Mouse (Mus musculus) MEL (cell line): ENCODE results near the gene Usp53. TPM values are rescaled to one million over a fixed set of nuclear protein-coding genes. Genes with fewer than 3 reads are reported as not detected.

Experiments
- DNase-seq: peaks from one replicate; pipeline ENCODE4 v3.0.0; 2011; ENCODE audit warnings: low read depth, low spot score
- H3K27ac ChIP-seq: 2 replicates; pipeline ENCODE4 v1.5.1; 2012; ENCODE audit warnings: low read depth, mild to moderate bottlenecking, control low read depth, low read length, moderate library complexity; ENCODE audit not compliant: control insufficient read depth
- H3K27me3 ChIP-seq, 2 experiments: fragments of 150-350 bp in 1 of 2; sonication (generic) in 1 of 2; 2 replicates each; pipeline ENCODE4 v1.6.1; 2012; ENCODE audit warnings: low read length in 2 of 2, mild to moderate bottlenecking in 2 of 2, improper control_type of control experiment in 1 of 2, moderate library complexity in 1 of 2; ENCODE audit not compliant: insufficient read depth in 2 of 2, control insufficient read depth in 1 of 2
- H3K36me3 ChIP-seq, 2 experiments: 2 replicates each; pipeline ENCODE4 v1.6.1; 2012 to 2014; ENCODE audit warnings: low read length in 2 of 2, improper control_type of control experiment in 1 of 2, inconsistent platforms in 1 of 2, mild to moderate bottlenecking in 1 of 2; ENCODE audit not compliant: insufficient read depth in 2 of 2, control insufficient read depth in 1 of 2
- H3K4me1 ChIP-seq, 2 experiments: fragments of 150-350 bp in 1 of 2; sonication (generic) in 1 of 2; 2 replicates each; pipeline ENCODE4 v1.6.1; 2012; ENCODE audit warnings: low read length in 2 of 2, improper control_type of control experiment in 1 of 2, mild to moderate bottlenecking in 1 of 2; ENCODE audit not compliant: insufficient read depth in 2 of 2, control insufficient read depth in 1 of 2
- H3K4me3 ChIP-seq, 2 experiments: fragments of 150-350 bp in 1 of 2; sonication (generic) in 1 of 2; 2 replicates each; pipeline ENCODE4 v1.5.1; 2012; ENCODE audit warnings: low read depth in 2 of 2, low read length in 2 of 2, mild to moderate bottlenecking in 2 of 2, moderate library complexity in 2 of 2, control low read depth in 1 of 2, improper control_type of control experiment in 1 of 2; ENCODE audit not compliant: control insufficient read depth in 1 of 2, insufficient read depth in 1 of 2
- H3K79me2 ChIP-seq: 2 replicates; pipeline ENCODE4 v1.6.1; 2012; ENCODE audit warnings: mild to moderate bottlenecking, low read length, moderate library complexity; ENCODE audit not compliant: control insufficient read depth, poor library complexity, insufficient read depth
- H3K9ac ChIP-seq: 2 replicates; pipeline ENCODE4 v1.6.1; 2012; ENCODE audit warnings: low read depth, mild to moderate bottlenecking, control low read depth, low read length, moderate library complexity; ENCODE audit not compliant: control insufficient read depth, poor library complexity, severe bottlenecking
- H3K9me3 ChIP-seq: fragments of 150-350 bp; sonication (generic); replicated peaks from 2 replicates; pipeline ENCODE4 v1.6.1; 2012; ENCODE audit warnings: mild to moderate bottlenecking, low read length, improper control_type of control experiment, moderate library complexity; ENCODE audit not compliant: insufficient read depth
- BHLHE40 ChIP-seq: IDR thresholded peaks from 2 replicates; pipeline ENCODE4 v1.6.1; 2012; ENCODE audit warnings: low read depth, mild to moderate bottlenecking, inconsistent platforms, low read length, improper control_type of control experiment, borderline replicate concordance
- CHD1 ChIP-seq: IDR thresholded peaks from 2 replicates; pipeline ENCODE4 v1.6.1; 2012; ENCODE audit warnings: low read depth, mild to moderate bottlenecking, inconsistent platforms, low read length, improper control_type of control experiment
- CHD2 ChIP-seq: IDR thresholded peaks from 2 replicates; pipeline ENCODE4 v1.6.1; 2011; ENCODE audit warnings: low read length, improper control_type of control experiment
- EP300 ChIP-seq, 2 experiments: IDR thresholded peaks; 2 replicates each; pipeline ENCODE4 v1.6.1; 2011; ENCODE audit warnings: improper control_type of control experiment in 2 of 2, low read length in 2 of 2, low read depth in 1 of 2, mild to moderate bottlenecking in 1 of 2
- GABPA ChIP-seq: IDR thresholded peaks from 2 replicates; pipeline ENCODE4 v1.6.1; 2012; ENCODE audit warnings: low read depth, mild to moderate bottlenecking, inconsistent platforms, low read length, improper control_type of control experiment, moderate library complexity
- GATA1 ChIP-seq: IDR thresholded peaks from 2 replicates; pipeline ENCODE4 v1.6.1; 2011; ENCODE audit warnings: low read depth, low read length, improper control_type of control experiment
- HCFC1 ChIP-seq: IDR thresholded peaks from 2 replicates; pipeline ENCODE4 v1.6.1; 2012; ENCODE audit warnings: low read depth, mild to moderate bottlenecking, inconsistent platforms, low read length, improper control_type of control experiment, moderate library complexity
- JUND ChIP-seq: IDR thresholded peaks from 2 replicates; pipeline ENCODE4 v1.6.1; 2011; ENCODE audit warnings: low read depth, mild to moderate bottlenecking, improper control_type of control experiment, low read length
- MAZ ChIP-seq: IDR thresholded peaks from 2 replicates; pipeline ENCODE4 v1.6.1; 2012; ENCODE audit warnings: low read depth, mild to moderate bottlenecking, inconsistent platforms, low read length, improper control_type of control experiment
- MXI1 ChIP-seq: IDR thresholded peaks from 2 replicates; pipeline ENCODE4 v1.6.1; 2011; ENCODE audit warnings: mild to moderate bottlenecking, low read depth, low read length, improper control_type of control experiment
- MYB ChIP-seq: IDR thresholded peaks from 2 replicates; pipeline ENCODE4 v1.6.1; 2011; ENCODE audit warnings: mild to moderate bottlenecking, low read depth, low read length, improper control_type of control experiment
- MYC ChIP-seq: IDR thresholded peaks from 2 replicates; pipeline ENCODE4 v1.6.1; 2011; ENCODE audit warnings: low read depth, mild to moderate bottlenecking, low read length, improper control_type of control experiment, moderate library complexity
- NELFE ChIP-seq: IDR thresholded peaks from 2 replicates; pipeline ENCODE4 v1.6.1; 2011; ENCODE audit warnings: low read depth, low read length, improper control_type of control experiment
- NRF1 ChIP-seq: IDR thresholded peaks from 2 replicates; pipeline ENCODE4 v1.6.1; 2014; ENCODE audit warnings: low read depth, mild to moderate bottlenecking, inconsistent platforms, low read length, improper control_type of control experiment, moderate library complexity; ENCODE audit not compliant: poor library complexity, insufficient read depth, severe bottlenecking
- POLR2A ChIP-seq, 2 experiments: IDR thresholded peaks; 2 replicates each; pipeline ENCODE4 v1.6.1; 2011 to 2012; ENCODE audit warnings: low read length in 2 of 2, mild to moderate bottlenecking in 2 of 2, control low read depth in 1 of 2, improper control_type of control experiment in 1 of 2, low read depth in 1 of 2, moderate library complexity in 1 of 2; ENCODE audit not compliant: control insufficient read depth in 1 of 2, insufficient read depth in 1 of 2, poor library complexity in 1 of 2
- POLR2AphosphoS2 ChIP-seq: IDR thresholded peaks from 2 replicates; pipeline ENCODE4 v1.6.1; 2011; ENCODE audit warnings: low read length, improper control_type of control experiment
- TBP ChIP-seq: IDR thresholded peaks from 2 replicates; pipeline ENCODE4 v1.8.0; 2011; ENCODE audit warnings: low read depth, low read length, improper control_type of control experiment
- TCF12 ChIP-seq: IDR thresholded peaks from 2 replicates; pipeline ENCODE4 v1.6.1; 2014; ENCODE audit warnings: low read depth, mild to moderate bottlenecking, inconsistent platforms, low read length, improper control_type of control experiment, moderate library complexity
- UBTF ChIP-seq: IDR thresholded peaks from 2 replicates; pipeline ENCODE4 v1.6.1; 2012; ENCODE audit warnings: low read depth, mild to moderate bottlenecking, inconsistent platforms, low read length, improper control_type of control experiment, moderate library complexity, borderline replicate concordance; ENCODE audit not compliant: insufficient read depth
- USF1 ChIP-seq: IDR thresholded peaks from 2 replicates; pipeline ENCODE4 v1.6.1; 2014; ENCODE audit warnings: low read depth, mild to moderate bottlenecking, inconsistent platforms, low read length, improper control_type of control experiment, moderate library complexity
- USF2 ChIP-seq, 2 experiments: IDR thresholded peaks; 2 replicates each; pipeline ENCODE4 v1.6.1; 2011 to 2012; ENCODE audit warnings: improper control_type of control experiment in 2 of 2, low read length in 2 of 2, borderline replicate concordance in 1 of 2, inconsistent platforms in 1 of 2, low read depth in 1 of 2, mild to moderate bottlenecking in 1 of 2; ENCODE audit not compliant: insufficient read depth in 1 of 2
- ZC3H11A ChIP-seq: IDR thresholded peaks from 2 replicates; pipeline ENCODE4 v1.6.1; 2012; ENCODE audit warnings: low read depth, mild to moderate bottlenecking, inconsistent platforms, low read length, improper control_type of control experiment
- ZKSCAN1 ChIP-seq: IDR thresholded peaks from 2 replicates; pipeline ENCODE4 v1.6.1; 2012; ENCODE audit warnings: low read depth, mild to moderate bottlenecking, inconsistent platforms, low read length, improper control_type of control experiment, moderate library complexity
- ZMIZ1 ChIP-seq: IDR thresholded peaks from 2 replicates; pipeline ENCODE4 v1.6.1; 2012; ENCODE audit warnings: low read depth, mild to moderate bottlenecking, inconsistent platforms, low read length, improper control_type of control experiment, moderate library complexity
- polyA plus RNA-seq, 2 experiments: library from polyadenylated mRNA; stranded (reverse) in 1 of 2; unstranded in 1 of 2; fragments of >175 nt in 1 of 2; fragments of >200 nt in 1 of 2; gene quantifications; 2 replicates each; pipeline versions ENCODE4 v1.2.1 to v1.2.4; 2012; ENCODE audit warnings: low replicate concordance in 2 of 2, low read depth in 1 of 2; ENCODE audit not compliant: insufficient read length in 2 of 2, insufficient read depth in 1 of 2, missing spikeins in 1 of 2
- total RNA-seq: library from RNA; depleted of rRNA; stranded (reverse); fragments of 300-350 nt; gene quantifications from 2 replicates; pipeline ENCODE4 v1.2.3, GENCODE M21; 2012

Usp53 gene
- total and polyA plus RNA-seq, 3 experiments, result 2.0 to 2.7 TPM; not detected in 1

- no peaks in the 10 kb centered on the region for H3K9me3 ChIP-seq
- no peaks in the 10 kb centered on the region for H3K4me1 ChIP-seq
- no peak overlapping the region for H3K4me3 ChIP-seq
- H3K27ac ChIP-seq, result no peak overlapping the region
- no peak for DNase-seq
- no peak overlapping the region for H3K9ac ChIP-seq
- no peaks in the 10 kb centered on the region for H3K79me2 ChIP-seq
- H3K27me3 ChIP-seq, result no peaks in the 10 kb centered on the region
- no peak for TF ChIP-seq MYC
- TF ChIP-seq ZMIZ1, result no peak
- TF ChIP-seq HCFC1, result no peak
- TF ChIP-seq USF2 (IDR thresholded peaks at IDR 0.05; ENCODE audit: borderline replicate concordance in 1 of 2, insufficient read depth in 1 of 2, low read depth in 1 of 2, low read length in 2 of 2), result no peak
- TF ChIP-seq MAZ, result no peak
- no peak for TF ChIP-seq GABPA
- TF ChIP-seq JUND, result no peak
- no peak for TF ChIP-seq MXI1
- no peak for TF ChIP-seq NELFE
- no peak for TF ChIP-seq NRF1
- TF ChIP-seq EP300 (IDR thresholded peaks at IDR 0.05; ENCODE audit: low read depth in 1 of 2, low read length in 2 of 2), result no peak
- TF ChIP-seq CHD1, result no peak
- H3K36me3 ChIP-seq, result no peaks in the 10 kb centered on the region
Measured at GRCm38 (mm10) chr3:123009417-123009816, 25.1 kb upstream of the Usp53 start.

- H3K9me3 ChIP-seq, result no peaks in the 10 kb centered on the region
- no peak overlapping the region for H3K4me3 ChIP-seq
- no peaks in the 10 kb centered on the region for H3K36me3 ChIP-seq
- no peak for TF ChIP-seq NELFE
- no peak for TF ChIP-seq USF2 (IDR thresholded peaks at IDR 0.05; ENCODE audit: borderline replicate concordance in 1 of 2, insufficient read depth in 1 of 2, low read depth in 1 of 2, low read length in 2 of 2)
- no peak for TF ChIP-seq POLR2A (IDR thresholded peaks at IDR 0.05; ENCODE audit: control insufficient read depth in 1 of 2, insufficient read depth in 1 of 2, low read depth in 1 of 2, low read length in 2 of 2, poor library complexity in 1 of 2)
- no peak for TF ChIP-seq EP300 (IDR thresholded peaks at IDR 0.05; ENCODE audit: low read depth in 1 of 2, low read length in 2 of 2)
- no peak for TF ChIP-seq BHLHE40
- no peak for TF ChIP-seq CHD2
- TF ChIP-seq TCF12, result no peak
- no peak for TF ChIP-seq TBP
- TF ChIP-seq GATA1, result no peak
- no peak for TF ChIP-seq JUND
- TF ChIP-seq ZKSCAN1, result no peak
- TF ChIP-seq USF1, result no peak
- no peak for TF ChIP-seq MAZ
- no peak for TF ChIP-seq MYC
- TF ChIP-seq MYB, result no peak
- no peak for TF ChIP-seq ZC3H11A
- no peak for TF ChIP-seq MXI1
- TF ChIP-seq UBTF, result no peak
- TF ChIP-seq POLR2AphosphoS2, result no peak
- no peaks in the 10 kb centered on the region for H3K4me1 ChIP-seq
- H3K9ac ChIP-seq, result no peak overlapping the region
- no peaks in the 10 kb centered on the region for H3K79me2 ChIP-seq
- H3K27me3 ChIP-seq, result peaks cover 0 to 3% of the 10 kb centered on the region in 2 experiments; a peak in 1 of 4 replicates
- DNase-seq, result no peak
- H3K27ac ChIP-seq, result no peak overlapping the region
Measured at GRCm38 (mm10) chr3:123007386-123007785, 23.1 kb upstream of the Usp53 start.
